Mouse (Mus musculus) C2C12 (cell line): ENCODE measurements around the gene 9130230L23Rik. TPM values are rescaled to one million over a fixed set of nuclear protein-coding genes. Genes with fewer than 3 reads are reported as not detected.
A peak's percentile ranks its signal among the peaks of the same experiment; 100 is the strongest.

Experiments
- H3K27me3 ChIP-seq: one replicate; pipeline ENCODE4 v1.6.1; 2011; ENCODE audit not compliant: control insufficient read depth, insufficient read depth, insufficient read length
- H3K36me3 ChIP-seq: one replicate; pipeline ENCODE4 v1.6.1; 2011; ENCODE audit not compliant: control insufficient read depth, insufficient read depth
- H3K4me3 ChIP-seq: one replicate; pipeline ENCODE4 v1.5.1; 2011; ENCODE audit warnings: mild to moderate bottlenecking, control low read depth; ENCODE audit not compliant: poor library complexity, insufficient read depth, severe bottlenecking
- H3K79me2 ChIP-seq: one replicate; pipeline ENCODE4 v1.6.1; 2011; ENCODE audit not compliant: control insufficient read depth, insufficient read depth
- H3K79me3 ChIP-seq: one replicate; pipeline ENCODE4 v1.6.1; 2011; ENCODE audit warnings: low read depth, control low read depth
- H3ac ChIP-seq: one replicate; pipeline ENCODE3; 2011; ENCODE audit warnings: low read depth; ENCODE audit not compliant: control insufficient read depth, insufficient read length
- CEBPB ChIP-seq: IDR thresholded peaks from one replicate; pipeline ENCODE4 v1.6.1; 2011; ENCODE audit warnings: low read depth, mild to moderate bottlenecking, control low read depth, moderate library complexity
- CTCF ChIP-seq: IDR thresholded peaks from one replicate; pipeline ENCODE4 v1.5.1; 2011; ENCODE audit not compliant: control insufficient read depth, insufficient read depth, insufficient read length
- FOSL1 ChIP-seq: IDR thresholded peaks from one replicate; pipeline ENCODE4 v1.8.0; 2011; ENCODE audit warnings: mild to moderate bottlenecking, low read length; ENCODE audit not compliant: poor library complexity, insufficient read depth, severe bottlenecking
- MAX ChIP-seq: IDR thresholded peaks from one replicate; pipeline ENCODE4 v1.6.1; 2011; ENCODE audit warnings: mild to moderate bottlenecking, control low read depth
- MYOD1 ChIP-seq: IDR thresholded peaks from one replicate; pipeline ENCODE4 v1.6.1; 2011; ENCODE audit warnings: low read depth; ENCODE audit not compliant: control insufficient read depth, insufficient read length
- MYOG ChIP-seq: IDR thresholded peaks from one replicate; pipeline ENCODE4 v1.6.1; 2011; ENCODE audit not compliant: control insufficient read depth, insufficient read length; ENCODE audit errors: extremely low read depth
- USF1 ChIP-seq: IDR thresholded peaks from one replicate; pipeline ENCODE4 v1.6.1; 2011; ENCODE audit warnings: low read depth, mild to moderate bottlenecking, control low read depth, moderate library complexity
- polyA plus RNA-seq: library from polyadenylated mRNA; unstranded; fragments of >200 nt; fragmentation: generic; extraction: Trizol; gene quantifications from one replicate; pipeline ENCODE4 v1.2.1, GENCODE M21; 2012; ENCODE audit warnings: missing spikeins

The 9130230L23Rik gene
- polyA plus RNA-seq, 1 experiment, result not detected

- no peak overlapping the region for H3K4me3 ChIP-seq
- H3ac ChIP-seq, result no peak overlapping the region
- H3K27me3 ChIP-seq, result no peaks in the 10 kb centered on the region
- H3K79me3 ChIP-seq, result no peaks in the 10 kb centered on the region
- TF ChIP-seq CEBPB (no peak), CTCF (no peak), MYOD1 (no peak), MYOG (no peak), MAX (no peak), FOSL1 (no peak), USF1 (no peak)
- H3K79me2 ChIP-seq, result no peaks in the 10 kb centered on the region
- no peaks in the 10 kb centered on the region for H3K36me3 ChIP-seq
Measured at GRCm38 (mm10) chr5:65950236-65950635, 53.8 kb downstream of the 9130230L23Rik start.

GRCm38 (mm10) chr5:65949822-65950221, 54.3 kb downstream of the 9130230L23Rik start:
- TF ChIP-seq MYOG (no peak), MAX (no peak), CTCF (no peak), USF1 (no peak), CEBPB (no peak), FOSL1 (no peak), MYOD1 (no peak)

GRCm38 (mm10) chr5:65941145-65941544, 62.9 kb downstream of the 9130230L23Rik start:
- no peaks in the 10 kb centered on the region for H3K79me3 ChIP-seq
- H3K36me3 ChIP-seq, result no peaks in the 10 kb centered on the region
- no peak overlapping the region for H3K4me3 ChIP-seq
- no peak overlapping the region for H3ac ChIP-seq
- H3K79me2 ChIP-seq, result no peaks in the 10 kb centered on the region
- TF ChIP-seq USF1, result no peak
- H3K27me3 ChIP-seq, result no peaks in the 10 kb centered on the region

More at GRCm38 (mm10) chr5:65949822-65950221, 54.3 kb downstream of the 9130230L23Rik start:
- Histone ChIP-seq H3K79me2 (no peaks in the 10 kb centered on the region), H3ac (no peak overlapping the region), H3K27me3 (no peaks in the 10 kb centered on the region), H3K36me3 (no peaks in the 10 kb centered on the region), H3K4me3 (no peak overlapping the region), H3K79me3 (no peaks in the 10 kb centered on the region)

- TF ChIP-seq CEBPB (peak; percentile 11), FOSL1 (no peak), USF1 (peak; percentile 65), CTCF (peak; percentile 82)
Measured at GRCm38 (mm10) chr5:65937998-65938715, 65.9 kb downstream of the 9130230L23Rik start.

GRCm38 (mm10) chr5:65937011-65937726, 66.9 kb downstream of the 9130230L23Rik start:
- Histone ChIP-seq H3K79me3 (no peaks in the 10 kb centered on the region), H3K79me2 (no peaks in the 10 kb centered on the region), H3ac (no peak overlapping the region), H3K36me3 (no peaks in the 10 kb centered on the region), H3K27me3 (peaks cover 4% of the 10 kb centered on the region), H3K4me3 (no peak overlapping the region)
- no peak for TF ChIP-seq MYOG

More at GRCm38 (mm10) chr5:65937998-65938715, 65.9 kb downstream of the 9130230L23Rik start:
- H3ac ChIP-seq, result no peak overlapping the region
- H3K79me2 ChIP-seq, result no peaks in the 10 kb centered on the region
- no peak overlapping the region for H3K4me3 ChIP-seq
- peaks cover 4% of the 10 kb centered on the region for H3K27me3 ChIP-seq
- no peaks in the 10 kb centered on the region for H3K79me3 ChIP-seq
- no peaks in the 10 kb centered on the region for H3K36me3 ChIP-seq

- no peak within 1 kb of the TSS for H3ac ChIP-seq
- H3K27me3 ChIP-seq, result peaks cover 4% of the 10 kb centered on the region
- H3K36me3 ChIP-seq, result no peaks in the 10 kb centered on the region
- H3K79me2 ChIP-seq, result no peaks in the 10 kb centered on the region
- TF ChIP-seq MAX (no peak), FOSL1 (no peak), MYOG (no peak), MYOD1 (no peak), CTCF (no peak), USF1 (no peak), CEBPB (no peak)
- H3K79me3 ChIP-seq, result no peaks in the 10 kb centered on the region
- no peak within 1 kb of the TSS for H3K4me3 ChIP-seq
Measured at GRCm38 (mm10) chr5:65934783-65935182, 69.3 kb downstream of the 9130230L23Rik start, which contains the start of gene Chrna9. Chrna9 (plus strand) TSS chr5:65934921.
